Mouse (Mus musculus): ENCODE measurements around the gene Olfr1395. TPM values are rescaled to one million over a fixed set of nuclear protein-coding genes. Genes with fewer than 3 reads are reported as not detected.

Gene Olfr1395
- polyA plus RNA-seq, 1 experiment from 2014 or later, result not detected

Other genes starting within 250 kb of the Olfr1395 start
- gene Gm5431, start 240.1 kb upstream of the Olfr1395 start, polyA plus RNA-seq (2015; fragmentation: Nextera tagmentation; extraction: Ambion mirVana), result 0.25 and 0.30 TPM in 2 replicates
- gene Psme2b, start 196.1 kb upstream of the Olfr1395 start, polyA plus RNA-seq (2015; fragmentation: Nextera tagmentation; extraction: Ambion mirVana), result 2.1 and 2.8 TPM in 2 replicates
- 0.10 TPM in 1 of 2 replicates, not detected in the other for gene Olfr56, start 163.4 kb upstream of the Olfr1395 start, polyA plus RNA-seq (2015; fragmentation: Nextera tagmentation; extraction: Ambion mirVana)
- gene 9930111J21Rik1, start 162.9 kb upstream of the Olfr1395 start, polyA plus RNA-seq (2015; fragmentation: Nextera tagmentation; extraction: Ambion mirVana), result 0.50 and 1.2 TPM in 2 replicates
- gene Gm12185, start 150.0 kb upstream of the Olfr1395 start, polyA plus RNA-seq (2015; fragmentation: Nextera tagmentation; extraction: Ambion mirVana), result 0.06 TPM in 1 of 2 replicates, not detected in the other
- gene Tgtp1, start 148.1 kb upstream of the Olfr1395 start, polyA plus RNA-seq (2015; fragmentation: Nextera tagmentation; extraction: Ambion mirVana), result 0.64 and 3.2 TPM in 2 replicates
- 0.52 and 0.58 TPM in 2 replicates for gene 9930111J21Rik2, start 91.0 kb upstream of the Olfr1395 start, polyA plus RNA-seq (2015; fragmentation: Nextera tagmentation; extraction: Ambion mirVana)
- 0.23 and 5.3 TPM in 2 replicates for gene Tgtp2, start 78.1 kb upstream of the Olfr1395 start, polyA plus RNA-seq (2015; fragmentation: Nextera tagmentation; extraction: Ambion mirVana)
- 1.4 and 4.3 TPM in 2 replicates for gene Ifi47, start 65.7 kb upstream of the Olfr1395 start, polyA plus RNA-seq (2015; fragmentation: Nextera tagmentation; extraction: Ambion mirVana)
- 0.15 and 0.18 TPM in 2 replicates for gene Olfr1396, start 27.4 kb upstream of the Olfr1395 start, polyA plus RNA-seq (2015; fragmentation: Nextera tagmentation; extraction: Ambion mirVana)
- gene Olfr1394, start 12.1 kb downstream of the Olfr1395 start, polyA plus RNA-seq (2015; fragmentation: Nextera tagmentation; extraction: Ambion mirVana), result not detected in 2 replicates
- 4.4 and 6.1 TPM in 2 replicates for gene Btnl9, start 44.9 kb downstream of the Olfr1395 start, polyA plus RNA-seq (2015; fragmentation: Nextera tagmentation; extraction: Ambion mirVana)
- gene Zfp62, start 61.0 kb downstream of the Olfr1395 start, polyA plus RNA-seq (2015; fragmentation: Nextera tagmentation; extraction: Ambion mirVana), result 24.2 and 26.6 TPM in 2 replicates
- gene Mgat1, start 101.9 kb downstream of the Olfr1395 start, polyA plus RNA-seq (2015; fragmentation: Nextera tagmentation; extraction: Ambion mirVana), result 41.7 and 54.8 TPM in 2 replicates
- gene Olfr1393, start 136.0 kb downstream of the Olfr1395 start, polyA plus RNA-seq (2015; fragmentation: Nextera tagmentation; extraction: Ambion mirVana), result 0.09 TPM in 1 of 2 replicates, not detected in the other
- not detected in 2 replicates for gene Olfr1392, start 143.0 kb downstream of the Olfr1395 start, polyA plus RNA-seq (2015; fragmentation: Nextera tagmentation; extraction: Ambion mirVana)
- gene Olfr10, start 162.5 kb downstream of the Olfr1395 start, polyA plus RNA-seq (2015; fragmentation: Nextera tagmentation; extraction: Ambion mirVana), result not detected in 2 replicates
- not detected in 2 replicates for gene Olfr1391, start 180.5 kb downstream of the Olfr1395 start, polyA plus RNA-seq (2015; fragmentation: Nextera tagmentation; extraction: Ambion mirVana)
- not detected in 2 replicates for gene Olfr1390, start 192.9 kb downstream of the Olfr1395 start, polyA plus RNA-seq (2015; fragmentation: Nextera tagmentation; extraction: Ambion mirVana)